Mouse (Mus musculus): ENCODE results near the gene Hist1h1a. TPM values are rescaled to one million over a fixed set of nuclear protein-coding genes. Genes with fewer than 3 reads are reported as not detected.

The Hist1h1a gene
- total and polyA plus RNA-seq, 3 experiments = 2.4 to 1,163 (median 30.9) TPM

DNA sequence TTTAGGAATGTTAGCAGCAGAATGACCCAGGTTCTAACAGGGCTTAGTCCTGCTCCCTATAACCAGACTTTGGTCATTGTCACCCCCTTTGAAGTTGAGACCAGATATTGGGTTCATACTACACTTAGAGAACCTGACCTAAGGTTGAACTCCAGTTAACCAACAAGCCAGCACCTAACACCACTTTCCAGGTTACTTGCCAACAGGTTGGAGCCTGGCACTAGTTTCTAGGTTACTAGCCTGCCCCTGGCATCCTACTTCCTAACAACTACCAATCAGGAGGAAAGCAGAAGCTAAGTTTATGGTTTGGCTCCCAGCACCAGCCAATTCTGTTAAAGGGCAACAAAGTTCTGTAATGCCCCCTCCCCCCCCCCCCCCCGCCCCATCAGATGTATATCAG, 38.3 kb upstream of the Hist1h1a start (continued):
- TF ChIP-seq POLR2AphosphoS2 (IDR thresholded peaks at IDR 0.05; ENCODE audit: low read depth, low read length) = no peak

DNA sequence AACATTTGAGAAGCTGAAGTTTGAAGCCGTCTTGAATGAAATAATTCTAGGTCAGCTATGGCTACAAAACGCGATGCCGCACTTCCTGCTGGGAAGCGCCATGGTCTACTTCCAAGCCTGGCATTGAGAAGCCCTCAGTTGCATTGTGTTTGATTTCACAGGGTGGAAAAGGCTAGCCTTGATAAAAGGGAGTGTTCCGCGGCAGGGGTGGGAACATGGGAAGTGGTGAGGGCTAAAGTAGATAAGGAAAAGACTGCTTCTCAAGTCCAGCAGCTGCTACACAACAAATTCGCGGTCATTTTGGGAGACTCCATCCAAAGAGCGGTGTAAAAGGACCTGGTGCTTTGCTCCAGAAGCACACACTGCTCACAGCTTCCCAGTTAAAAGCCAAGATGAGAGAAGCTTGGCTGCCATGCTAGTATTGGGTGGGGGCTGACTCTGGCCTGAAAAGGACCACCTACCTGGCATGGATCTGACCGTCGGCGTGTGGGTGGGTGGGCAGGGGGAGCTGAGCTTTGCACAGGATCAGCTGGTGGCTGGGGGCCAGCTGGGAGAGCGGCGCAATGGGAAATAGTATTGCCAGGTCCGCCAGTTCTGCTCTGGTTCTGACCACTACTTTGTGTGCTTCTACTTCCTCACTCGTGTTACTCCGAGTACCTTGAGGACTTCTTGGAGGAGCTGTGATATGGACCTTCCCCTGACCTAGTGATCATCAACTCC, 34.8 kb upstream of the Hist1h1a start:
- Histone ChIP-seq H3K27me3 (replicated peaks) (no peaks in the 10 kb centered on the region), H3K27ac (ENCODE audit: insufficient read depth, low read depth) (no peak overlapping the region), H3K9me3 (replicated peaks; ENCODE audit: low read length) (no peaks in the 10 kb centered on the region), H3K9ac (ENCODE audit: insufficient read depth, low read depth) (no peak overlapping the region), H3K4me3 (replicated peaks in 1 of 3; ENCODE audit: low read depth in 2 of 3, low read length in 2 of 3, poor library complexity in 1 of 3) (no peak overlapping the region), H3K4me2 (ENCODE audit: insufficient read depth, low read depth, poor library complexity, severe bottlenecking) (no peak overlapping the region), H3K4me1 (ENCODE audit: control insufficient read depth in 1 of 2, insufficient read depth in 2 of 2) (no peaks in the 10 kb centered on the region), H3K36me3 (replicated peaks in 1 of 2; ENCODE audit: control insufficient read depth in 1 of 2, insufficient read depth in 1 of 2, low read length in 1 of 2) (no peaks in the 10 kb centered on the region), H3K79me2 (replicated peaks; ENCODE audit: control insufficient read depth, extremely low read depth, insufficient read depth, poor library complexity, severe bottlenecking) (no peaks in the 10 kb centered on the region)
- TF ChIP-seq KAT2A (IDR thresholded peaks at IDR 0.05; ENCODE audit: insufficient replicate concordance, low read length) (no peak), ZC3H11A (IDR thresholded peaks at IDR 0.05; ENCODE audit: low read depth, low read length) (no peak), EP300 (IDR thresholded peaks at IDR 0.05; ENCODE audit: low read length) (no peak), PAX5 (IDR thresholded peaks at IDR 0.05; ENCODE audit: low read length) (no peak), SMC3 (IDR thresholded peaks at IDR 0.05; ENCODE audit: low read depth, low read length) (no peak), MAFK (IDR thresholded peaks at IDR 0.05; ENCODE audit: insufficient replicate concordance, low read length) (no peak), ETS1 (conservative IDR thresholded peaks at IDR 0.05; ENCODE audit: low read depth, low read length) (no peak), GABPA (IDR thresholded peaks at IDR 0.05; ENCODE audit: insufficient replicate concordance, low read depth, low read length) (no peak), POLR2AphosphoS2 (IDR thresholded peaks at IDR 0.05; ENCODE audit: low read depth, low read length) (no peak), USF1 (IDR thresholded peaks at IDR 0.05; ENCODE audit: low read depth, low read length) (no peak), HCFC1 (IDR thresholded peaks at IDR 0.05; ENCODE audit: low read depth, low read length) (no peak), SIN3A (IDR thresholded peaks at IDR 0.05; ENCODE audit: low read length) (no peak)
- in situ Hi-C loops (cut with MboI; ENCODE audit: low pct_ligation_motif_present, low pct_unique_long_range_greater_than_20kb, low sequenced_read_pairs) = loop anchor here (10.0 kb wide), 1 partner anchor 94 kb away; no protein-coding TSS in a partner anchor
- DNase-seq (ENCODE audit: extremely low read depth) = no peak
- dilution Hi-C loops (cut with MboI; ENCODE audit: extremely low pct_ligation_motif_present, extremely low pct_unique_long_range_greater_than_20kb, low sequenced_read_pairs) = no loop called here

- Histone ChIP-seq H3K4me2 (ENCODE audit: insufficient read depth, low read depth, poor library complexity, severe bottlenecking) (no peak overlapping the region), H3K27me3 (replicated peaks) (no peaks in the 10 kb centered on the region), H3K4me1 (ENCODE audit: control insufficient read depth in 1 of 2, insufficient read depth in 2 of 2) (no peaks in the 10 kb centered on the region), H3K27ac (ENCODE audit: insufficient read depth, low read depth) (no peak overlapping the region), H3K4me3 (replicated peaks in 1 of 3; ENCODE audit: low read depth in 2 of 3, low read length in 2 of 3, poor library complexity in 1 of 3) (no peak overlapping the region), H3K9me3 (replicated peaks; ENCODE audit: low read length) (no peaks in the 10 kb centered on the region), H3K9ac (ENCODE audit: insufficient read depth, low read depth) (no peak overlapping the region), H3K36me3 (replicated peaks in 1 of 2; ENCODE audit: control insufficient read depth in 1 of 2, insufficient read depth in 1 of 2, low read length in 1 of 2) (no peaks in the 10 kb centered on the region), H3K79me2 (replicated peaks; ENCODE audit: control insufficient read depth, extremely low read depth, insufficient read depth, poor library complexity, severe bottlenecking) (no peaks in the 10 kb centered on the region)
- TF ChIP-seq JUN (IDR thresholded peaks at IDR 0.05; ENCODE audit: insufficient read depth, low read depth, low read length) (no peak), RCOR1 (conservative IDR thresholded peaks at IDR 0.05; ENCODE audit: low read depth, low read length) (no peak), JUND (conservative IDR thresholded peaks at IDR 0.05; ENCODE audit: low read depth, low read length) (no peak), EP300 (IDR thresholded peaks at IDR 0.05; ENCODE audit: low read length) (no peak), USF1 (IDR thresholded peaks at IDR 0.05; ENCODE audit: low read depth, low read length) (no peak), BHLHE40 (IDR thresholded peaks at IDR 0.05; ENCODE audit: low read depth, low read length) (no peak)
- DNase-seq (ENCODE audit: extremely low read depth) = no peak
- dilution Hi-C loops (cut with MboI; ENCODE audit: extremely low pct_ligation_motif_present, extremely low pct_unique_long_range_greater_than_20kb, low sequenced_read_pairs) = no loop called here
- in situ Hi-C loops (cut with MboI; ENCODE audit: low pct_ligation_motif_present, low pct_unique_long_range_greater_than_20kb, low sequenced_read_pairs) = loop anchor here (10.0 kb wide), 1 partner anchor 94 kb away; no protein-coding TSS in a partner anchor
These were observed 34.3 kb upstream of the Hist1h1a start for GRCm38 (mm10) chr13:23729192-23729525.

Measured in CH12.LX (cell line).